Mouse (Mus musculus) lung, postnatal 0 days (tissue): Measurements from ENCODE around the gene Tex9. TPM values are rescaled to one million over a fixed set of nuclear protein-coding genes. Genes with fewer than 3 reads are reported as not detected.

Source experiments
- ATAC-seq: fragments of 200-750 bp; cut with Nextera tagmentation; 2 replicates; pipeline ENCODE4 v1.8.0; 2017; ENCODE audit warnings: moderate library complexity
- DNase-seq: peaks from one replicate; pipeline ENCODE4 v3.0.0-alpha.2; 2016; ENCODE audit warnings: low spot score
- H3K27ac ChIP-seq: fragments of 300-500 bp; sonication (generic); 2 replicates; pipeline ENCODE4 v1.5.1; 2014; ENCODE audit warnings: antibody characterized with exemption, mild to moderate bottlenecking, low read length, mixed read lengths
- H3K27me3 ChIP-seq: fragments of 300-500 bp; sonication (generic); replicated peaks from 2 replicates; pipeline ENCODE4 v1.6.1; 2014; ENCODE audit warnings: low read length, mixed read lengths; ENCODE audit not compliant: insufficient read depth
- H3K36me3 ChIP-seq: fragments of 300-500 bp; sonication (generic); 2 replicates; pipeline ENCODE4 v1.6.1; 2014; ENCODE audit warnings: low read length, mixed read lengths; ENCODE audit not compliant: insufficient read depth
- H3K4me1 ChIP-seq: fragments of 300-500 bp; sonication (generic); 2 replicates; pipeline ENCODE4 v1.6.1; 2014; ENCODE audit warnings: antibody characterized with exemption, low read depth, low read length, mixed read lengths; ENCODE audit not compliant: insufficient read depth
- H3K4me2 ChIP-seq: fragments of 300-500 bp; sonication (generic); replicated peaks from 2 replicates; pipeline ENCODE4 v1.6.1; 2014; ENCODE audit warnings: low read depth, mild to moderate bottlenecking, low read length, moderate library complexity, mixed read lengths
- H3K4me3 ChIP-seq: fragments of 300-500 bp; sonication (generic); 2 replicates; pipeline ENCODE4 v1.5.1; 2014; ENCODE audit warnings: low read depth, low read length
- H3K9ac ChIP-seq: fragments of 300-500 bp; sonication (generic); replicated peaks from 2 replicates; pipeline ENCODE4 v1.6.1; 2014; ENCODE audit warnings: low read depth, mild to moderate bottlenecking
- H3K9me3 ChIP-seq: fragments of 300-500 bp; sonication (generic); 2 replicates; pipeline ENCODE4 v1.6.1; 2016; ENCODE audit warnings: low read length, mixed read lengths
- CTCF ChIP-seq: IDR thresholded peaks from 2 replicates; pipeline ENCODE4 v1.5.1; 2016; ENCODE audit warnings: antibody characterized with exemption, mild to moderate bottlenecking
- EP300 ChIP-seq: IDR thresholded peaks from 2 replicates; pipeline ENCODE4 v1.6.1; 2016; ENCODE audit warnings: antibody characterized with exemption, mild to moderate bottlenecking, control low read depth
- WGBS: fragments of 180-500 bp; shearing (Covaris S2); extraction: QIAGEN DNeasy Blood & Tissue Kit; methylation state at CpG from one replicate; pipeline ENCODE4 v1.1.7; 2014; 5-methylcytosine and 5-hydroxymethylcytosine counted together
- polyA plus RNA-seq: library from polyadenylated mRNA; unstranded; fragments of >200 nt; fragmentation: Nextera tagmentation; extraction: Ambion mirVana; gene quantifications from 2 replicates; pipeline ENCODE4 v1.2.1, GENCODE M21; 2015

The Tex9 gene
- polyA plus RNA-seq, 1 experiment from 2014 or later, result 7.6 TPM

GRCm38 (mm10) chr9:72493465-72493864 is 1.5 kb upstream of the Tex9 start:
- no peak overlapping the region for H3K27ac ChIP-seq
- H3K36me3 ChIP-seq, result no peaks in the 10 kb centered on the region
- H3K4me1 ChIP-seq, result peaks cover 3% of the 10 kb centered on the region; the same call in 1 of the 2 replicates
- TF ChIP-seq EP300 (no peak), CTCF (no peak)
- no peaks in the 10 kb centered on the region for H3K27me3 ChIP-seq
- no peak overlapping the region for H3K4me2 ChIP-seq
- no peak overlapping the region for H3K4me3 ChIP-seq
- ATAC-seq (no peak), DNase-seq (no peak)
- 90% methylated on average over 2 of the region's 2 CpGs for WGBS
- H3K9me3 ChIP-seq, result no peaks in the 10 kb centered on the region
- no peak overlapping the region for H3K9ac ChIP-seq

- H3K4me1 ChIP-seq, result peaks cover 3% of the 10 kb centered on the region; the same call in 1 of the 2 replicates
- no peak for TF ChIP-seq EP300
- peak overlapping the region; percentile 39 for H3K9ac ChIP-seq
- no peak overlapping the region for H3K27ac ChIP-seq
- peak overlapping the region; percentile 62 for H3K4me2 ChIP-seq
- DNase-seq (peak; percentile 93), ATAC-seq (peak; percentile 99)
- H3K4me3 ChIP-seq, result peak overlapping the region; percentile 59
- H3K27me3 ChIP-seq, result no peaks in the 10 kb centered on the region
- no peaks in the 10 kb centered on the region for H3K36me3 ChIP-seq
- under 1% methylated on average over 32 of the region's 32 CpGs for WGBS
- no peaks in the 10 kb centered on the region for H3K9me3 ChIP-seq
These were observed 336 bp downstream of the Tex9 start for GRCm38 (mm10) chr9:72491559-72492193.

GRCm38 (mm10) chr9:72489131-72489530 is 2.9 kb downstream of the Tex9 start:
- H3K4me1 ChIP-seq, result peaks cover 3% of the 10 kb centered on the region; the same call in 1 of the 2 replicates
- H3K4me3 ChIP-seq, result no peak overlapping the region
- H3K27ac ChIP-seq, result no peak overlapping the region
- DNase-seq (no peak), ATAC-seq (no peak)
- 93% methylated on average over 5 of the region's 5 CpGs for WGBS
- H3K36me3 ChIP-seq, result no peaks in the 10 kb centered on the region
- no peaks in the 10 kb centered on the region for H3K9me3 ChIP-seq
- H3K4me2 ChIP-seq, result no peak overlapping the region
- TF ChIP-seq CTCF (no peak), EP300 (no peak)
- no peak overlapping the region for H3K9ac ChIP-seq
- no peaks in the 10 kb centered on the region for H3K27me3 ChIP-seq

- Histone ChIP-seq H3K4me1 (peaks cover 3% of the 10 kb centered on the region; the same call in 1 of the 2 replicates), H3K9me3 (no peaks in the 10 kb centered on the region), H3K4me3 (no peak overlapping the region), H3K9ac (no peak overlapping the region), H3K27ac (no peak overlapping the region), H3K4me2 (no peak overlapping the region), H3K36me3 (no peaks in the 10 kb centered on the region), H3K27me3 (no peaks in the 10 kb centered on the region)
- TF ChIP-seq EP300 (no peak), CTCF (no peak)
- no peak for ATAC-seq
- no peak for DNase-seq
These were observed 3.5 kb downstream of the Tex9 start for GRCm38 (mm10) chr9:72488523-72488922.

- no peak for ATAC-seq
- no peaks in the 10 kb centered on the region for H3K4me1 ChIP-seq
- H3K9me3 ChIP-seq, result no peaks in the 10 kb centered on the region
- no peak overlapping the region for H3K9ac ChIP-seq
- H3K27ac ChIP-seq, result no peak overlapping the region
- no peaks in the 10 kb centered on the region for H3K36me3 ChIP-seq
- TF ChIP-seq EP300 (no peak), CTCF (no peak)
- 82% methylated on average over 1 of the region's 1 CpGs for WGBS
- H3K27me3 ChIP-seq, result no peaks in the 10 kb centered on the region
- DNase-seq, result no peak
- H3K4me3 ChIP-seq, result no peak overlapping the region
- no peak overlapping the region for H3K4me2 ChIP-seq
These were observed 12.7 kb downstream of the Tex9 start for GRCm38 (mm10) chr9:72479276-72479675.

GRCm38 (mm10) chr9:72477306-72477705 is 14.7 kb downstream of the Tex9 start:
- 75% methylated on average over 6 of the region's 6 CpGs for WGBS
- Histone ChIP-seq H3K9ac (no peak overlapping the region), H3K4me3 (no peak overlapping the region), H3K27me3 (no peaks in the 10 kb centered on the region), H3K36me3 (no peaks in the 10 kb centered on the region), H3K4me1 (no peaks in the 10 kb centered on the region), H3K9me3 (no peaks in the 10 kb centered on the region), H3K27ac (no peak overlapping the region), H3K4me2 (no peak overlapping the region)
- ATAC-seq (no peak), DNase-seq (no peak)
- TF ChIP-seq CTCF (no peak), EP300 (no peak)

- TF ChIP-seq EP300 (no peak), CTCF (no peak)
- no peak for DNase-seq
- Histone ChIP-seq H3K27me3 (no peaks in the 10 kb centered on the region), H3K9me3 (no peaks in the 10 kb centered on the region), H3K4me2 (no peak overlapping the region), H3K36me3 (no peaks in the 10 kb centered on the region), H3K4me1 (no peaks in the 10 kb centered on the region), H3K4me3 (no peak overlapping the region), H3K27ac (no peak overlapping the region), H3K9ac (no peak overlapping the region)
- 93% methylated on average over 9 of the region's 9 CpGs for WGBS
- no peak for ATAC-seq
These were observed 16.5 kb downstream of the Tex9 start for GRCm38 (mm10) chr9:72475511-72475910.
